Mouse (Mus musculus): ENCODE data around the gene Iqsec2. TPM values are rescaled to one million over a fixed set of nuclear protein-coding genes. Genes with fewer than 3 reads are reported as not detected.

Gene Iqsec2
- polyA plus RNA-seq, 1 experiment from 2014 or later = 11.0 TPM

DNA sequence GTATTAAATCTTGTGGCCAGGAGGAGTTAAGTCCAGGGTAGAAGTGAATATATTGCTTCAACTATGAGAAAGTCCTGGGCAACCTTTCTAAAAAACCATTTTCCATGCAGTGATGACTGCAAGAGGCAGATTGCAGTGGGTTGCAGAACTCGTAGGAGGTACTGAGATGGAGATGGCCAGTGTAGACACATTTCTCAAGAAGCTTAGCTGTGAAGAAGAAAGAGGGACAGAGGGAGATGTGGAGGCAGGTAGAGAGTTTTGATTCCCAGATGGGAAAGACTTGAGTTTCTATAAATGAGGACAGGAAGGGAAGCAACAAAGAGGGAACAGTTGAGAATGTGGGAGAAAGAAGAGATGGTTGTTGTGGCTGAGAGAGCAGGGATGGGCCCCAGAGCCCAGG is 47.2 kb downstream of the Iqsec2 start:
- no peaks in the 10 kb centered on the region for H3K4me1 ChIP-seq (replicated peaks; ENCODE audit: insufficient read depth, low read length)
- no peaks in the 10 kb centered on the region for H3K9me3 ChIP-seq (replicated peaks; ENCODE audit: low read length)
- H3K27me3 ChIP-seq (ENCODE audit: insufficient read depth, low read length) = no peaks in the 10 kb centered on the region
- no peaks in the 10 kb centered on the region for H3K36me3 ChIP-seq (ENCODE audit: insufficient read depth, low read length)
- ATAC-seq (replicated peaks; ENCODE audit: low FRiP score, low read depth) (no peak), DNase-seq (ENCODE audit: low spot score) (no peak)
- no peak overlapping the region for H3K4me3 ChIP-seq (replicated peaks; ENCODE audit: low read depth, low read length)
- WGBS = 80% methylated on average over 1 of the region's 1 CpGs
- no peak for TF ChIP-seq CTCF (IDR thresholded peaks at IDR 0.05; ENCODE audit: low read depth)
- no peak overlapping the region for H3K4me2 ChIP-seq (ENCODE audit: low read length)
- no peak overlapping the region for H3K27ac ChIP-seq
- H3K9ac ChIP-seq (ENCODE audit: low read depth, low read length) = no peak overlapping the region

DNA sequence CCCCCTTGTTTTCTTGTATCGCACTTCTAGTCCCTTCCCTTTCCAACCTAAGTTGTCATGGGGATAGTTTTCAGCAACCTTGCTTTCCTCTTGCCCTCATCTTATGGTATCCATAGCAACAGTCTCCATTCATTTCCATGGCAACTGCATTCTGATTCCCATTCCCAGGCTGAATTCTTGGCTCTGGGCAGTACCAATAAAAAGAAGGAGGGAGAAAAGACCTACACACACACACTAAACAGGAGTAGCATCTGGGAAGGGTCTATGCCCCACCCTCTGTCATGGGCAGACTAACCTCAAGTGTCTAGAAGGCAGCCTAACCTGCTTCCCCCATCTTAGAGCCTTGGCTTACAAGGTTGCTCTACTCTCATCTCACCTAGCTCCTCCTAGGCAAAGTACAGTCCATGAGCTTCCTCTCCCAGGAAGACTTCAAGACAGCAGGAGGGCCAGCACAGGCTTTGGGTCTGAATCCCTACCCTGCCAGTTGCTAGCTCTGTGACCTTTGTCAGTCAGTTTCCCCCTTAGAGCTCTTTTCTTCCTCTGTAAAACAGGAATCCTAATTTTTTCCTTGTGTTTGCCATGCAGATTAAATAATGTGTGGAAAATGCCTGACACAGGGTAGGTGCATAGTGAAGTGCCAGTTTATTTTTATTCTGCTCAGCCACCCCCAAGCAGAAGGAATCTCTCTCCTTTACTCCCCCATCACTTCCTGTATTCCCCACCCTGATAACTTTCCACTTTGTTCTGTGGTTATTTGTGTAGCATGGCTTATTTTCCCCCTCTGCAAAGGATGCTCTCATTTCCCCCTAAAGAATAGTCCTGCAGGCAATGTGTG is 54.0 kb downstream of the Iqsec2 start:
- H3K9me3 ChIP-seq (replicated peaks; ENCODE audit: low read length) = no peaks in the 10 kb centered on the region
- no peak for ATAC-seq (replicated peaks; ENCODE audit: low FRiP score, low read depth)
- no peak overlapping the region for H3K4me3 ChIP-seq (replicated peaks; ENCODE audit: low read depth, low read length)
- H3K4me1 ChIP-seq (replicated peaks; ENCODE audit: insufficient read depth, low read length) = no peaks in the 10 kb centered on the region
- TF ChIP-seq CTCF (IDR thresholded peaks at IDR 0.05; ENCODE audit: low read depth) = no peak
- no peaks in the 10 kb centered on the region for H3K27me3 ChIP-seq (ENCODE audit: insufficient read depth, low read length)
- H3K27ac ChIP-seq = no peak overlapping the region
- no peaks in the 10 kb centered on the region for H3K36me3 ChIP-seq (ENCODE audit: insufficient read depth, low read length)
- no peak overlapping the region for H3K4me2 ChIP-seq (ENCODE audit: low read length)
- DNase-seq (ENCODE audit: low spot score) = no peak
- H3K9ac ChIP-seq (ENCODE audit: low read depth, low read length) = no peak overlapping the region
- WGBS = 94% methylated on average over 1 of the region's 1 CpGs

DNA sequence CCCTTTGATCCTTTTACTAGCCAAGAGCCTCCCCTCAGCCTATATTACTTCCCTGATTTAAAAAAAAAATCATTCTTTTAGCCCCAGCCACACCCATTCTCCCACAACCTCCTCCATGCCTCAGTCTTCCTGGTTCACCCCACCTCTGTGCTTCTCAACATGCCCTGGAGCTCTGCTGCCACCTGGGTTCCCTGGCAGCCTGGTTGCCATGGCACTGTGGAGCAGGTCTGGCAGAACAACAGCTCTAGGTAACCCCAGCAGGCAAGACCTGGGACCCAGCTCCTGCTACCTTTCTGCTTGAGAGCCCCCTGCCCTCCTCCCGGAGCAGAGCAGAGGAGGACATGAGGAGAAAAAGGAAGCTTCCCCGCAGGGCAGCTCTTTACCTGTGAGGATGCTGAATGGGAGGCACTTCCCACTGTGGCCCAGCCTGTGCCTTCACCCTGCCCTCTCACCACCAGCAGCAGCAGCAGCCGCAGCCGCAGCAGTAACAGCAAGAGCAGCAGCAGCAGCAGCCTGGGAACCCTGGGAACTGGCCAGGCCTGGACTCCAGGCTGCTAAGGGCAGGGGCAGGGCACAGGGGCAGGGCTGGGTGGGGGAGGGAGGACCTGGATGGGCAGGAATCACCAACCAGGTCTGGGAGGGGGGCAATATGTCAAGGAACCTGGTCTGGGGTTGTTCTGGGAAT is 57.8 kb downstream of the Iqsec2 start:
- H3K27me3 ChIP-seq (ENCODE audit: insufficient read depth, low read length) = no peaks in the 10 kb centered on the region
- 33% methylated on average over 4 of the region's 4 CpGs for WGBS
- TF ChIP-seq CTCF (IDR thresholded peaks at IDR 0.05; ENCODE audit: low read depth) = no peak

DNA sequence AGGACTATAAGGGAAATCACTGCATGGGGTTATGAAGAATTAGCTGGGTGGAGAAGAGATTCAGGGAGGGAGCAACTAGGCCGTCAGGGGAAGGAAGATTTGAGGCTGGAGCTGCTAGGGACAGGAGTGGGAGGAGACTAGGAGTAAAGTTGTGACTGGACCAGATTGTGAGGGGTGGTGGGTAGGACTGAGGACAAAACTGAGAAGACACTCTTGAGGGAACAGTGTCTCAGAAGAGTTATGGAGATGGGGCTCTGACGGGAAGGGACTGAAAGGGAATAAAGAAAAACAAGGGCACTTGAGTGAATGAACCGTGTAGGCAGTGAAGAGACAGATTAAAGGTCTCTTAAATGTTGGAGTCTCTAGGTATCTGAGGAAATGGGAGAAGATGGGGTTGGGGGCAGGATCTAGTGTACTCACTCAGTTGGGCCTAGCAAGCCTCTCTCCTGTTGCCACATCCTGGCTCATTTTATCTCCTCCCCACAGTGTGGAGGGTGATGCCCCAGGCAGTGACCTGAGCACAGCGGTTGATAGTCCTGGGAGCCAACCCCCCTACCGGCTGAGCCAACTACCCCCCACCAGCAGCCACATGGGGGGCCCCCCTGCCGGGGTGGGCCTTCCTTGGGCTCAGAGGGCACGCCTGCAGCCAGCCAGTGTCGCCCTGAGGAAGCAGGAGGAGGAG is 58.5 kb downstream of the Iqsec2 start:
- no peaks in the 10 kb centered on the region for H3K36me3 ChIP-seq (ENCODE audit: insufficient read depth, low read length)
- 33% methylated on average over 8 of the region's 8 CpGs for WGBS
- no peak for TF ChIP-seq CTCF (IDR thresholded peaks at IDR 0.05; ENCODE audit: low read depth)
- no peak overlapping the region for H3K27ac ChIP-seq
- no peak; the same call in 1 of the 2 replicates for ATAC-seq (replicated peaks; ENCODE audit: low FRiP score, low read depth)
- no peak overlapping the region for H3K4me3 ChIP-seq (replicated peaks; ENCODE audit: low read depth, low read length)
- H3K9ac ChIP-seq (ENCODE audit: low read depth, low read length) = no peak overlapping the region
- no peaks in the 10 kb centered on the region for H3K27me3 ChIP-seq (ENCODE audit: insufficient read depth, low read length)
- no peak overlapping the region for H3K4me2 ChIP-seq (ENCODE audit: low read length)
- no peak for DNase-seq (ENCODE audit: low spot score)
- no peaks in the 10 kb centered on the region for H3K4me1 ChIP-seq (replicated peaks; ENCODE audit: insufficient read depth, low read length)
- no peaks in the 10 kb centered on the region for H3K9me3 ChIP-seq (replicated peaks; ENCODE audit: low read length)

More for the DNA sequence above, 57.8 kb downstream of the Iqsec2 start:
- H3K9me3 ChIP-seq (replicated peaks; ENCODE audit: low read length) = no peaks in the 10 kb centered on the region
- ATAC-seq (replicated peaks; ENCODE audit: low FRiP score, low read depth) (peak; percentile 63; the same call in 1 of the 2 replicates), DNase-seq (ENCODE audit: low spot score) (no peak)
- H3K27ac ChIP-seq = no peak overlapping the region
- no peak overlapping the region for H3K4me3 ChIP-seq (replicated peaks; ENCODE audit: low read depth, low read length)
- H3K4me2 ChIP-seq (ENCODE audit: low read length) = no peak overlapping the region
- H3K9ac ChIP-seq (ENCODE audit: low read depth, low read length) = no peak overlapping the region
- H3K4me1 ChIP-seq (replicated peaks; ENCODE audit: insufficient read depth, low read length) = no peaks in the 10 kb centered on the region
- H3K36me3 ChIP-seq (ENCODE audit: insufficient read depth, low read length) = no peaks in the 10 kb centered on the region

DNA sequence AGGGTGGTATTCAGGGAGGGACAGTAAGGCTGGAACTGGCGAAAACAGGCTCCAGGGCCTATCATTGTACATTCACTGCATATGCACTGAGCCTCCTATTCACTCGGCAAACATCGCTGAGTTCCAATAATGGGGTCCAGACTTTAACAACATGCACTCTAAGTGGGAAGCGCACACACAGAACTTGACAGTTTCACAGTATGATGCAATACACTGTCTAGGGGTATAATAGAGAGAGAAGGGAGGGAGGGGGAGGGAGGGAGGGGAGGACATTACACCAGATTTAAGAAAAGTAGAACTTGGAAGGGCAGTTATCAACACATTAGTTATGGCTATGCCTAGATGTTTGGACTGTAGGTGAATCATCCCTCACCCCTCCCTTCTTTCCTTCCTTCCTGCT is 59.2 kb downstream of the Iqsec2 start:
- Histone ChIP-seq H3K9me3 (replicated peaks; ENCODE audit: low read length) (no peaks in the 10 kb centered on the region), H3K27ac (no peak overlapping the region), H3K36me3 (ENCODE audit: insufficient read depth, low read length) (no peaks in the 10 kb centered on the region), H3K4me2 (ENCODE audit: low read length) (no peak overlapping the region), H3K4me1 (replicated peaks; ENCODE audit: insufficient read depth, low read length) (no peaks in the 10 kb centered on the region), H3K27me3 (ENCODE audit: insufficient read depth, low read length) (no peaks in the 10 kb centered on the region), H3K9ac (ENCODE audit: low read depth, low read length) (no peak overlapping the region), H3K4me3 (replicated peaks; ENCODE audit: low read depth, low read length) (no peak overlapping the region)
- WGBS = 80% methylated on average over 4 of the region's 4 CpGs
- TF ChIP-seq CTCF (IDR thresholded peaks at IDR 0.05; ENCODE audit: low read depth) = no peak
- no peak for DNase-seq (ENCODE audit: low spot score)
- ATAC-seq (replicated peaks; ENCODE audit: low FRiP score, low read depth) = no peak

DNA sequence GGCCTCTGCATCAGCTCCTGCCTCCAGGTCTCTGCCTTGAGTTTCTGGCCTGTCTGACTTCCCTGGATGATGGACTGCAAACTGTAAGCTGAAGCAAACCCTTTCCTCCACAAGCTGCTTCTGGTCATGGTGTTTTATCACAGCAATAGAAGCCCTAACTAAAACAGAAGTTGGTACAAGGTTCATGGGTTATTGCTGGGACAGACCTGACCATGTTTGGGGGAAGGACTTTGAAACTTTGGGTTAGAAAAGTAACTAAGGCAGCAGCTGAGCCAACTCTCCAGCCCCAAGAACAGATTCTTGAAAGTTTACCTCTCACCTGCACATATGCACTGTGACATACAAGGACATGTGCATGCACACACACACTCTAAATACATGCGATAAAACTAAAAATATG is 61.4 kb downstream of the Iqsec2 start:
- TF ChIP-seq CTCF (IDR thresholded peaks at IDR 0.05; ENCODE audit: low read depth) = no peak
- no peaks in the 10 kb centered on the region for H3K4me1 ChIP-seq (replicated peaks; ENCODE audit: insufficient read depth, low read length)
- WGBS = 92% methylated on average over 1 of the region's 1 CpGs
- DNase-seq (ENCODE audit: low spot score) (no peak), ATAC-seq (replicated peaks; ENCODE audit: low FRiP score, low read depth) (no peak)
- H3K36me3 ChIP-seq (ENCODE audit: insufficient read depth, low read length) = no peaks in the 10 kb centered on the region
- no peaks in the 10 kb centered on the region for H3K27me3 ChIP-seq (ENCODE audit: insufficient read depth, low read length)
- no peak overlapping the region for H3K4me2 ChIP-seq (ENCODE audit: low read length)
- H3K9ac ChIP-seq (ENCODE audit: low read depth, low read length) = no peak overlapping the region
- no peak overlapping the region for H3K4me3 ChIP-seq (replicated peaks; ENCODE audit: low read depth, low read length)
- no peaks in the 10 kb centered on the region for H3K9me3 ChIP-seq (replicated peaks; ENCODE audit: low read length)
- no peak overlapping the region for H3K27ac ChIP-seq

Data from kidney, postnatal 0 days (tissue).